Mouse (Mus musculus): ENCODE measurements at regions not wholly inside any gene's neighbourhood (a gene's known extent, or its start where the extent isn't known, plus 50 kb on each side); places are given as distances from the start of the nearest gene placed in this dataset.

DNA sequence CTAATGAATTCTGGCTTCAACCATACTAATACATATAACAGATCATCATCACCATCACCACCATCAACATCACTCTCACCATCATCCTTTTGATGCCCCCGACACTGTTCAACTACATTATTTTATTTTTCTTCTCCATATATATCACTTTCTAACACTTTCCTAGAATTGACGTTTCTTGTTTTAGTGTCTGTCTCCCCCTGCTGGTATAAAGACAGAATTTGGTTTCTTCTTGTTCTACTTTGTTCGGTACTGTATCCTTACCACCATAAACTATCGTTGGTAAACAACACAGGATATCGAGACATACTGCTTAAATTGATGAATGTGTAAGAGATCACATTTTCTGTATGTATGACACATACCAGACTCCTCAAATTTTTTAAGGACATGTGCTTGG lies 92.5 kb upstream of the Tab3 start:
- peak; percentile 57 for DNase-seq (ENCODE audit: low spot score)
- peak; percentile 70 for TF ChIP-seq CTCF (IDR thresholded peaks at IDR 0.05; ENCODE audit: low read depth)

GRCm38 (mm10) chrX:85496943-85497342 lies 76.9 kb upstream of the Tab3 start:
- Histone ChIP-seq H3K9me3 (ENCODE audit: low read length) (no peaks in the 10 kb centered on the region), H3K27ac (no peak overlapping the region), H3K27me3 (ENCODE audit: insufficient read depth, low read length) (no peaks in the 10 kb centered on the region), H3K4me3 (ENCODE audit: low read length) (no peak overlapping the region), H3K4me2 (ENCODE audit: low read depth, low read length) (no peak overlapping the region), H3K4me1 (ENCODE audit: insufficient read depth, low read length) (no peaks in the 10 kb centered on the region), H3K9ac (replicated peaks; ENCODE audit: low read length) (no peak overlapping the region), H3K36me3 (ENCODE audit: insufficient read depth, low read length) (no peaks in the 10 kb centered on the region)
- WGBS: 85% methylated on average over 1 of the region's 1 CpGs
- DNase-seq (ENCODE audit: low spot score) (no peak), ATAC-seq (no peak)
- TF ChIP-seq CTCF (IDR thresholded peaks at IDR 0.05; ENCODE audit: low read depth): peak; percentile 16; the same call in 1 of the 2 replicates

More for the DNA sequence above, 92.5 kb upstream of the Tab3 start:
- no peak overlapping the region for H3K4me3 ChIP-seq (ENCODE audit: low read length)
- H3K4me1 ChIP-seq (ENCODE audit: insufficient read depth, low read length): no peaks in the 10 kb centered on the region
- H3K9me3 ChIP-seq (ENCODE audit: low read length): no peaks in the 10 kb centered on the region
- 47% methylated on average over 5 of the region's 5 CpGs for WGBS
- ATAC-seq: no peak
- no peak overlapping the region for H3K4me2 ChIP-seq (ENCODE audit: low read depth, low read length)
- no peak overlapping the region for H3K9ac ChIP-seq (replicated peaks; ENCODE audit: low read length)
- no peaks in the 10 kb centered on the region for H3K36me3 ChIP-seq (ENCODE audit: insufficient read depth, low read length)
- H3K27ac ChIP-seq: no peak overlapping the region
- H3K27me3 ChIP-seq (ENCODE audit: insufficient read depth, low read length): no peaks in the 10 kb centered on the region

All from hindbrain, postnatal 0 days (tissue).